Mouse (Mus musculus) forebrain, embryonic 14.5 days (tissue): ENCODE results near the gene Nfia. TPM values are rescaled to one million over a fixed set of nuclear protein-coding genes. Genes with fewer than 3 reads are reported as not detected.

ENCODE experiments used
- ATAC-seq: fragments of 200-750 bp; cut with Nextera tagmentation; 2 replicates; pipeline ENCODE4 v1.8.0; 2017; ENCODE audit warnings: mild to moderate bottlenecking, moderate library complexity
- DNase-seq: peaks from one replicate; pipeline ENCODE4 v3.0.0-alpha.2; 2015; ENCODE audit warnings: low spot score
- H3K27ac ChIP-seq: fragments of 300-500 bp; sonication (generic); 2 replicates; pipeline ENCODE4 v1.5.1; 2014; ENCODE audit warnings: low read depth, mild to moderate bottlenecking, control low read depth, low read length, moderate library complexity
- H3K27me3 ChIP-seq: fragments of 300-500 bp; sonication (generic); replicated peaks from 2 replicates; pipeline ENCODE4 v1.6.1; 2014; ENCODE audit warnings: low read length, control low read depth, mixed read lengths; ENCODE audit not compliant: control insufficient read depth, insufficient read depth
- H3K36me3 ChIP-seq: fragments of 300-500 bp; sonication (generic); 2 replicates; pipeline ENCODE4 v1.6.1; 2014; ENCODE audit warnings: low read length, control low read depth; ENCODE audit not compliant: control insufficient read depth, insufficient read depth
- H3K4me1 ChIP-seq: fragments of 300-500 bp; sonication (generic); 2 replicates; pipeline ENCODE4 v1.6.1; 2014; ENCODE audit warnings: antibody characterized with exemption, low read length, control low read depth; ENCODE audit not compliant: control insufficient read depth, insufficient read depth
- H3K4me2 ChIP-seq: fragments of 300-500 bp; sonication (generic); 2 replicates; pipeline ENCODE4 v1.6.1; 2014; ENCODE audit warnings: mild to moderate bottlenecking, control low read depth, low read length
- H3K4me3 ChIP-seq: fragments of 300-500 bp; sonication (generic); 2 replicates; pipeline ENCODE4 v1.5.1; 2014; ENCODE audit warnings: low read depth, low read length, control low read depth
- H3K9ac ChIP-seq: fragments of 300-500 bp; sonication (generic); 2 replicates; pipeline ENCODE4 v1.6.1; 2014; ENCODE audit warnings: mild to moderate bottlenecking, low read length, control low read depth, moderate library complexity
- H3K9me3 ChIP-seq: fragments of 300-500 bp; sonication (generic); replicated peaks from 2 replicates; pipeline ENCODE4 v1.6.1; 2016; ENCODE audit warnings: low read length, control low read depth, mixed read lengths; ENCODE audit not compliant: control insufficient read depth
- WGBS: fragments of 180-500 bp; shearing (Covaris S2); extraction: QIAGEN DNeasy Blood & Tissue Kit; methylation state at CpG from one replicate; pipeline ENCODE4 v1.1.7; 2014; 5-methylcytosine and 5-hydroxymethylcytosine counted together
- polyA plus RNA-seq: library from polyadenylated mRNA; unstranded; fragments of >200 nt; fragmentation: Nextera tagmentation; extraction: Ambion mirVana; gene quantifications from 2 replicates; pipeline ENCODE4 v1.2.1, GENCODE M21; 2014

Gene Nfia
- polyA plus RNA-seq, 1 experiment from 2014 or later: 71.5 TPM

DNA sequence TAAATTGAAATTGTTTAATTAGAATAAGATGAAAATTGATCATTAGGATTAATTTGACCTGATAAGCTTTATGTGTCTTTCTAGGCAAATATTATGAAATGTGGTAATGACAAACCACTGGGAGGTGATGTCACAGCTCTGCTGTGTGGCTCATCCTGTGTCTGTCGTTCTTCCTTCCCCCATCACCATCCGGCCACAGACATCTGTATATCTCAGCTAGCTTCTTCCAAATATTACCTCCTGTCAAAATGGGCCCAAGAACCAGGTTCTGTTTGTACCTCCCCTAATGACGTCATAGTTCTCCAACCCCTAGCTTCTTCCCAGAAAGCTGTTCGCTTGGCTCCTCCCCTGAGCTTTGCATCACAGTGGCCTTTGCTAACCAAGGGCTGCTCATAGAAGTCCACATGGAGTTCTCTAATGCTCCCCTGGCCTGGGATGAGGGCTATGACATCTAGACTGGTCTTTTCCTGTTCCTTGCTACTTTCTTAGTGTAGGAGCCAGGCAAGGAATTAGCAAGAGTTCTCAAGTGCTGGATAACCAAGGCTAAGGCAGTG is 324.6 kb downstream of the Nfia start:
- DNase-seq (no peak), ATAC-seq (no peak)
- Histone ChIP-seq H3K27me3 (no peaks in the 10 kb centered on the region), H3K4me1 (peaks cover 19% of the 10 kb centered on the region), H3K36me3 (0 out of 2 replicates have a peak, but pooled peaks cover 8% of the 10 kb centered on the region), H3K4me2 (no peak overlapping the region), H3K27ac (no peak overlapping the region), H3K9me3 (no peaks in the 10 kb centered on the region), H3K4me3 (no peak overlapping the region), H3K9ac (no peak overlapping the region)
- 85% methylated on average over 4 of the region's 4 CpGs for WGBS

DNA sequence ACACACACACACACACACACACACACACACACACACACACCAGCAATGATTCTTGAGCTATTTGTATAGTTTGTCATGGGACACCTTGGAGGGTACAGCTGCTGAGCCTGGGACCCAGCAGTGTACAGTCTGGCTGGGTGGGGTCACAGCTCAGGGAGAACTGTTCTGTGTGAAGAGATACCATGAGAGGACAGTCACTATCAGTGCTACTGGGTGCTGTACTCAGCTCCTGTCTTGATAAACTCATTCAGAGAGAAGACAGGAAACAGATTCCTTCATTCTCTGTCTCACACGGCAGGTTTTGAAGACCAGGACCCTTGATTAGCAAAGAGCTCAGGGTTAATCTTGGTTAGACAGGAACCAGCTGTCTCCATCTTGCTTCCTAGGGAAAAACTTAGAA is 326.1 kb downstream of the Nfia start:
- H3K4me2 ChIP-seq: no peak overlapping the region
- H3K9ac ChIP-seq: no peak overlapping the region
- WGBS: 77% methylated on average over 1 of the region's 1 CpGs
- no peak overlapping the region for H3K4me3 ChIP-seq
- DNase-seq (no peak), ATAC-seq (no peak)
- no peaks in the 10 kb centered on the region for H3K27me3 ChIP-seq
- no peaks in the 10 kb centered on the region for H3K9me3 ChIP-seq
- no peak overlapping the region for H3K27ac ChIP-seq
- H3K4me1 ChIP-seq: peaks cover 33% of the 10 kb centered on the region
- 0 out of 2 replicates have a peak, but pooled peaks cover 8% of the 10 kb centered on the region for H3K36me3 ChIP-seq

DNA sequence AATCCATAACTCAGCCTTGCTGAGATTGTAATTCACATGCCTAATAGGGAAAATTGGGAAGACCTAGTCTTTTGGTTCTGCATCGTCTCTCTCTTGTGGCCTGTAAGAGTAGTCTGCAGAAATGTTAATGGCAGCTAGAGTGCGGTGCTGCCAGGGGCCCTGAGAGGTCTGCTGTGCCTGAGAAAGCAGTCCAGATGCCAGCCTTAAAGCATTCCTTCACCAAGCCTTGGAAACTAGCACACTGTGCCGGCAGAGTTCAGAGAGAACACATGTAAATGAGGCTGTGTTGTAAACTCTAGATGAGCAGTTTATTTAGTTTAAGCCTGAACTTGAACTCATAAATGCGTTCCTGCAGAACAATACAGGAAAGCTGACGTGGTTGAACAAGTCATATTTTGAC is 326.9 kb downstream of the Nfia start:
- Histone ChIP-seq H3K9me3 (no peaks in the 10 kb centered on the region), H3K4me2 (no peak overlapping the region), H3K4me1 (peaks cover 39% of the 10 kb centered on the region), H3K27ac (peak overlapping the region; percentile 16; the same call in 1 of the 2 replicates), H3K4me3 (no peak overlapping the region), H3K27me3 (no peaks in the 10 kb centered on the region), H3K36me3 (0 out of 2 replicates have a peak, but pooled peaks cover 8% of the 10 kb centered on the region), H3K9ac (no peak overlapping the region)
- ATAC-seq: peak; percentile 61
- WGBS: 19% methylated on average over 5 of the region's 5 CpGs
- peak; percentile 78 for DNase-seq

DNA sequence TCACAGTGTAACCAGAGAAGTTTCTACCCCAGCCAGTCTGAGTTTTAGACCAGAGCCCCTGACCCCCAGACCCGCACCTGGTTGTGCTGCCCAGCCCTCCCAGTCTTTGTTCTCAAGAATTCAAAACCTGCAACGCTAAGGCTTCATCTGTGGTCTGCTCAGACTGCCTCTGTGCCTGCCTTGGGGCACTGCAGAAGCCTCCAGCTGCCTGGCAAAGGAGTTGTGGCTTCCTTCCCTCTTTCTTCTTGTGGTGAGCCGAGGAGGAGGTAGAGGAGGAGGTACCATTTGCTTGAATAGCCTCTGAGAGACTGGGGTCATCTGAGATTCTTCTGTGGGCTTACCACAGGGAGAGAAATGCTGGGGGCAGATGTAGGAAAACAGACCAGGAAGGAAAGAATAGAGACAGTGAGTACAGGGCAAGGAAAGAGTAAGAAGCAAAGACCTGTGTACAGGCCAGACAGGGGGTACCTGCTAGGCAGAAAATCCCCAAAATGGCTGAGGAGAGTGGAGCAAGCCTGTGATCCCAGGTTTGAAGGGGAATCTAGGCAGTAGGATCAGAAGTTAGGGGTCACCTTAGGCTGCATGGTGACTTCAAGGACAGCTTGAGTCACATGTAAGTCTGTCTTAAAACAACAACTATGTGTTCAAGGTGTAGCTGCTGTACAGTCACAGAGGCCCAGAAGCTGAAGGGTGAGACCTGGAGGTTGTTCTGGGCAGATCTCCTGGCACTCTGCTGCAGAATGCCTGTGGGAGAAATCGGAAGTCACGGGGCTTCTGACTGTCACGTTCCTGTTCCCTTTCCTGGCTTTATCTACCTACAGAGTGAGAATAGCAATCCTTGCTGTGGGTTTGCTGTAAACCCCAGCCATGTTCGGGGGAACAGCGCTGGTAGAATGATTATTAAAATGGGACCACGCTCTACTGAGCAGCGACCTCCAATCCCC is 328.9 kb downstream of the Nfia start:
- DNase-seq: no peak
- H3K36me3 ChIP-seq: 0 out of 2 replicates have a peak, but pooled peaks cover 8% of the 10 kb centered on the region
- H3K9ac ChIP-seq: 0 out of 2 replicates have a peak overlapping the region, but pooled peaks have one; percentile 32
- ATAC-seq: no peak
- WGBS: 36% methylated on average over 10 of the region's 10 CpGs
- no peak overlapping the region for H3K4me3 ChIP-seq
- peak overlapping the region; percentile 66 for H3K27ac ChIP-seq
- H3K4me2 ChIP-seq: no peak overlapping the region
- H3K27me3 ChIP-seq: no peaks in the 10 kb centered on the region
- no peaks in the 10 kb centered on the region for H3K9me3 ChIP-seq
- H3K4me1 ChIP-seq: peaks cover 55% of the 10 kb centered on the region

DNA sequence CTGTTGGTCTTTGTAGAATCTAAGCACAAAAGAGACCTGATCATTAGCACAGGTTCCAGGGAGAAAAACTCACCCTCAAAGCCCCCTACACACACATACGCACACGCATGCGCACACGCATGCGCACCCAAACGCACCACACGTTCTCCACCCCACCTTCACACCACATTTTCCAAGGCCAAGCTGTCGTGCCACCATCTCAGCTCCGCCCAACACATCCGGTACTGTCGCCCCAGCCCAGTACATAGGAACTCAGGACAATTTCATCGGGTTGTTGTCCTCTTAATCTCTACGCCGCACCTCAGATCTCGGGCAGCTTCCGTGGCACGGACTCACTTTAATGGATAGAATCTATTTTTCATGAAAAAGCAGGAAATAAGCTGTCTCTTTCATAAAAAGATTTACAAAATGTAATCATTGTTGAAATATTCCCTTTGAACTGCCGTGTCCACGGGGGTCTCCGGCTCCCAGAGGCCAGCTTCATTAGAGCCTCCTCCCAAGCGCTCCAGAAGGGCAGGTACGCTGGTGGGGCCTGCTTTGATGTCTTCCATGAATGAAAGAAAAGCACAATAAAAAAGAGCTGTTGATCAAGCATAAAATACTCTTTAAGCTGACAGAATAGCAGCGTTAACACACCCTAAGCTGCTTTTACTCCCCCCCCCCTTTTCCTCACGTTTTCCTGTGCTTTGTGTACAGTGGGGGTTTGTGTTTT is 330.2 kb downstream of the Nfia start:
- ATAC-seq (peak; percentile 75), DNase-seq (peak; percentile 86)
- WGBS: 23% methylated on average over 24 of the region's 24 CpGs
- peak overlapping the region; percentile 89 for H3K27ac ChIP-seq
- H3K36me3 ChIP-seq: 0 out of 2 replicates have a peak, but pooled peaks cover 6% of the 10 kb centered on the region
- H3K9ac ChIP-seq: peak overlapping the region; percentile 52
- H3K27me3 ChIP-seq: no peaks in the 10 kb centered on the region
- peak overlapping the region; percentile 12; the same call in 1 of the 2 replicates for H3K4me3 ChIP-seq
- no peaks in the 10 kb centered on the region for H3K9me3 ChIP-seq
- H3K4me1 ChIP-seq: peaks cover 69% of the 10 kb centered on the region
- H3K4me2 ChIP-seq: peak overlapping the region; percentile 44

DNA sequence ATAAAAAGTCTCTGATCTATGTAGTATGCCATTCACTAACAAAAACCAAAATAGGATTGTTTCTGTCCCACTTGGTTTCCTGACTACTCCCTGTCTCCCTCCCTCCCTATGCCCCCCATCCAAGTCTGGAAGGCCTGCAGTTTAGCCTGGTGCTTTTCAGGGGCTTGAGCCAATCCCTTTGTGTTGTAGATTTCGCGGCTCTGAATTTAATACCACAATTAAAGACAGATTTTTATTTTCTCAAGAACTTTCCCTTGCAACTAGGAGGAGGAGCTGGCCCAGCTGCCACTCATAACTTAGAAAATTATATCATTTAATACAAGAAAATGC is 330.8 kb downstream of the Nfia start:
- Histone ChIP-seq H3K4me2 (peak overlapping the region; percentile 44), H3K9me3 (no peaks in the 10 kb centered on the region), H3K27me3 (no peaks in the 10 kb centered on the region), H3K9ac (peak overlapping the region; percentile 52), H3K27ac (peak overlapping the region; percentile 89), H3K4me3 (no peak overlapping the region), H3K36me3 (0 out of 2 replicates have a peak, but pooled peaks cover under 1% of the 10 kb centered on the region), H3K4me1 (peaks cover 73% of the 10 kb centered on the region)
- DNase-seq: peak; percentile 54
- ATAC-seq: peak; percentile 13; the same call in 1 of the 2 replicates
- WGBS: 4% methylated on average over 2 of the region's 2 CpGs

DNA sequence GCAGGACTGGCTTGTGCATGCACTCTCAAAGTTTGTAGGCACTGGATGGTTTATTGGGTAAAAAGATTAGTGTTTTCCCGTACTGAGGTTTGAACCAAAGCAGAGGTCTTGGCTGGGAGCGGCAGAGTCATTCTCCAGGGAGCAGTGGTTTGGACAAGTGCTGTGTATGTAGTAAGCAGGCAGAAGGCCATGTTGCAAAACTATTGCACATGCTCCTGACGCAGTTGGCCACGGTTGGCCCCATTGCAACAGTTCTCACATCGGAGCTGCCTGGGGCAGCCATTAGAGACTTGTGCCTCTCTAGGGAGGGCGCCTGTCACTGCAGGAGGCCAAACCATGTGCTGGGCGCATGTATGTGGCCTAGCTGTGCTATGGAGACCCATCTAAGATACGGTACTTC is 331.6 kb downstream of the Nfia start:
- H3K4me1 ChIP-seq: peaks cover 74% of the 10 kb centered on the region
- no peaks in the 10 kb centered on the region for H3K9me3 ChIP-seq
- WGBS: 69% methylated on average over 8 of the region's 8 CpGs
- no peaks in the 10 kb centered on the region for H3K27me3 ChIP-seq
- no peak overlapping the region for H3K4me3 ChIP-seq
- H3K4me2 ChIP-seq: no peak overlapping the region
- H3K9ac ChIP-seq: no peak overlapping the region
- DNase-seq (no peak), ATAC-seq (no peak)
- H3K27ac ChIP-seq: peak overlapping the region; percentile 89; the same call in 1 of the 2 replicates
- no peaks in the 10 kb centered on the region for H3K36me3 ChIP-seq

DNA sequence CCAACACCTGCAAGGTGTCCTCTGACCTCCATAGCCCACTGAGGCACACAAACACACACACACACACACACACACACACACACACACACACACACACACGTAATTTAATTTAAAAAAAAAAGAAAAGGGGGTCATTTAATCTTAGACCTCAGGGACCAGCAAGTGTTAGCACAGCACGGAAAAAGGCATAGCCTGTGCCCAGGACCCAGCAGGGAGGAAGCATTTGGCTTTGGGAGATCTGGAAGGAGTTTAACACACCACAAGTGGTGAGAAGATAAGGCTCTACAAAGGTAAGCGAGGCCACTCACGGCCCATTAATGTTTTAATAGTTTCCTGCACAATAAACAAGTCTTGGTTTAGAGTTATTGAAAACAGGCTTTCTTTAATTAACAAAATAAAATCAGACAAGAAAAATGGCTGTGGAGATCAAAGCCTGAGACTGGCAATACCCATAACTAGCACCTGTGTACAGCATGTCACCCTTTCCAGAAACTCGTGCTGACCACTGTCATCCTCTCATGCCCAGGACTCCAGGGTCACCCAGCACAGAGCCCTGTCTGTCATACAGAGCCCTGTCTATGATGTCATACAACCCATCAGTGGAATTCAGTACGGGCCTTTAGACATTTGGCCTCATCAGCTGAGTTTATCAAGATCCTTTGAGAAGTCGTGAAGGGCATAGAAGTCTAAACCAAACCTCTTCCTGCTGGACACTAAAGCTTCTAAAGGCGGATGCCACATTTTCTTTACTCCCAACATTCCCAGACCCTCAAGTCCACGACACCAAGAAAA is 332.6 kb downstream of the Nfia start:
- Histone ChIP-seq H3K4me2 (no peak overlapping the region), H3K9ac (no peak overlapping the region), H3K36me3 (no peaks in the 10 kb centered on the region), H3K4me3 (no peak overlapping the region), H3K9me3 (no peaks in the 10 kb centered on the region), H3K27ac (no peak overlapping the region; the same call in 1 of the 2 replicates), H3K27me3 (no peaks in the 10 kb centered on the region), H3K4me1 (peaks cover 82% of the 10 kb centered on the region)
- WGBS: 60% methylated on average over 9 of the region's 9 CpGs
- DNase-seq (no peak), ATAC-seq (no peak)
